Mouse (Mus musculus) ovary, adult 18-20 months (tissue): Measurements from ENCODE around the gene Inpp4b.
"Not testable (repeated sequence)": the region's sequence is repeated elsewhere in the genome, so short reads cannot be mapped to it uniquely, and the experiment has no call there.

Experiments
- DNase-seq: peaks from one replicate; pipeline ENCODE4 v3.0.0; 2022; ENCODE audit warnings: low spot score, mixed read lengths

Gene Inpp4b

DNA sequence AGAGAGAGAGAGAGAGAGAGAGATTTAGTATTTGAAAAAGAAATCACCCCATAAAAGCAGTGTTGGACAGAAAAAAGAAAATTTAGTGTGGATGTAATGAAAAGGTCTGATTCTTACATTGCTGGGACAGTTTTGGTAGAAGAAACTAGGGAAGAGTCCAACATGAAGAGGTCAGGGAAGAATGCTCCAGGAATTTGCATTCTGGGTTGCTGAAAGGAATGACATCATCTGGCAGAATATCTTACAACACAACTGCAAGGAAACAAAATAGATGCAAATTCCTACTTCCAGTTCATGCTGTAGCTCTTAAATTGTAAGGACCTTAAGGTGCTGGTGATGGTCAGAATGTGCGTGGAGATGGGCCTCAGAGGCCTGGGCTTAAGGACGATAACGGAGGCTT lies 650.6 kb downstream of the Inpp4b start:
- no peak for DNase-seq

DNA sequence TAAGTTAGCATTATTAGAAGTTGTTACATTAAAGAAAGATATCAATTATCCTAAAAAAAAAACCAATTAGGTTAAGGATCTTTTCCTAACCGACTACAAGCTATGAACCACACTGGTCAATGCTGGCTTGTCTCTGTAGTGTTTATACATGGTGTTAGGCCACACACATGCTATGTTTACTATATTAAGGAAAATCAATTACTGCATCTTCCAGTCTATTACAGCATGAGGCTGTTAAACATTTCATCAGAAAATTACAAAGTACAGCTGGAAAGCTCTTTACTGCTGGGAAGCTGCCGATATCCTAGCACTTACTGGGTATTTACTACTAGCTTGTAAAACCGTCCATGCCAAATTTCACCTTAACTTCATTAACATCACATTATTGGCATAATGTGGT lies 653.9 kb downstream of the Inpp4b start:
- no peak for DNase-seq

DNA sequence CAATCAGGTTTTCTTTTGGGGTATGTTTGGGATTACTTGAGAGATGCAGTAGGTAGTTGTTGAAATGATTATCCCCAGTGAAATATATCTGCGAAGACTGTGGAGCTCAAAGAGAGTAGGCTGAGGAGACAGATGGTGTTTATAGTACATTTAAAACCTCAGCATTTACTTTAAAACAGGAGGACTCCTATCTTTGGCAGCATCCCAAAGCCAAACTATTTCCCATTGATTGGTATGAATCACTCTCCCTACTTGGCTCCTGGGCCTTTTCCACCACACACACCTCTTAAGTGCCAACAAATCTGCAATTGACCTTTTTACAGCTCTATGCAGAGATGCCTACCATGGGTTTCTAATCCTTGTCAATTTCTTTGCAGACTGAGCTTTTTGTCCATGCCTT lies 654.5 kb downstream of the Inpp4b start:
- DNase-seq = no peak

DNA sequence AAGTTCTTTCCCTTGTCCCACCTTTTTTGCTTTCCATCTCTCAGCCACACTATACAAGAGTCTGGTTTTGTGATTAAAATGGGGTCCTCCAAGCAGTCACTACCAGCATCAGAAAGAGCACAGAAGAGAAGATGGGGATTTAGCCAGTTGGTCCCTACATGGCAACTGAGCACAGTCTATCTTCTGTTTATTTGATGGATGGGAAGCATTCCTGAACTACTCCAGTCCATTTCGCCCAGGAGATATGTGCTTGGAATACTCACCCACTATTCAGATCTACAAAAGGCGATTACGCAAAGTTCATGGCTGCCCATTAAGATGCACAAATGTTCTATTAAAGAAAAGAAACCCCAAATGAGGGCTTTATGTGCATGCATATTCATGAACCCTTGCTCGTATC lies 661.8 kb downstream of the Inpp4b start:
- no peak for DNase-seq

GRCm38 (mm10) chr8:82005466-82005865 lies 663.1 kb downstream of the Inpp4b start:
- no peak for DNase-seq

- no peak for DNase-seq
These were observed 675.4 kb downstream of the Inpp4b start for GRCm38 (mm10) chr8:82017792-82018191.

DNA sequence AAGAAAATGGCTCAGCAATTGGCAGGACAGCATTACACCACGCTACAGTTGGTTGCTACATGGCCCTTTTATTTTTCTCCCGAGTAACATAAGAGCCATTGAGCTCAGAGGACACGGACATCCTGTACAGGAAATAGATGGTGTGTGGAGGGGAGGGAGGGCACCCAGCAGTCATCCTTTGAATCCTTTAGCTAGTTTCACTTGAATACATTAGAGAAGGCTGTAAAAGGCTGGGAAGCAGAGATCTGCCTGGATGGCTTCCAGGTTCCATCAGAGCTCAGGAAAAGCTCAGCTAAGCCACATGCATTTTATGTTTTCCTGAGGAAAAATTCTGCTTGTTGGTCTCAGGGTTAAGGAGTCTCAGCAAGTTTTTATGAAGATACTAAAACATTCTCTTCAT lies 685.0 kb downstream of the Inpp4b start:
- no peak for DNase-seq

DNA sequence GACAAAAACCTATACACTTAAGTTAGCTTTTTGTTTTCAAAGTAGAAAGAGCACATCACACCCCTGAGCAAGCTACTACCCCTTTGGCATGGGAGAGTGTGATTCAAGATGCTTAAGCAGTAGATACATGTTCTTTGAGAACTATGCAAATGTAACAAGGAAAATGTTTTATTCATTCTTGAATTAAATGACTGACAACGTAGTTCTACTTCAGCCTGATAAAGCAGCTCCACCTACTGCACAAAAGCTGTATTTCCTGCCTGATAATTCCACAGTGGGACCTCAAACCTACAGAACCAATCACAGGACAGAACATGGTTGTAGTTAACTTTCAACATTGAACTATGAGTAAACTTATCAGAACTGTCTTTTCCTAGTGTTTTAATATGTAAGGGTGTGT lies 686.5 kb downstream of the Inpp4b start:
- DNase-seq = no peak

DNA sequence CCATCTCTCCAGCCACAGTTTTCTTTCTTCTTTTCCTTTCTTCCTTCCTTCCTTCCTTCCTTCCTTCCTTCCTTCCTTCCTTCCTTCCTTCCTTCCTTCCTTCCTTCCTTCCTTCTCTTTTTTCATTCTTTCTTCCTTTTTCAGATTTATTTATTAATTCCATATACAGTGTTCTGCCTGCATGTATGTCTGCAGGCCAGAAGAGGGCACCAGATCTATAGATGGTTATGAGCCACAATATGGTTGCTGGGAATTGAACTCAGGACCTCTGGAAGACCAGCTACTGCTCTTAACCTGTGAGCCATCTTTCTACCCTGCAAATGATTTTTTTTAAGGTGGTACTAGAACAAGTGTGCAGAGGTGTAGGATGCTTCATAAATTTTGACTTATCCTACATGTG lies 689.7 kb downstream of the Inpp4b start:
- not testable (repeated sequence) for DNase-seq

- DNase-seq = no peak
These were observed 711.7 kb downstream of the Inpp4b start for GRCm38 (mm10) chr8:82054030-82054429.

DNA sequence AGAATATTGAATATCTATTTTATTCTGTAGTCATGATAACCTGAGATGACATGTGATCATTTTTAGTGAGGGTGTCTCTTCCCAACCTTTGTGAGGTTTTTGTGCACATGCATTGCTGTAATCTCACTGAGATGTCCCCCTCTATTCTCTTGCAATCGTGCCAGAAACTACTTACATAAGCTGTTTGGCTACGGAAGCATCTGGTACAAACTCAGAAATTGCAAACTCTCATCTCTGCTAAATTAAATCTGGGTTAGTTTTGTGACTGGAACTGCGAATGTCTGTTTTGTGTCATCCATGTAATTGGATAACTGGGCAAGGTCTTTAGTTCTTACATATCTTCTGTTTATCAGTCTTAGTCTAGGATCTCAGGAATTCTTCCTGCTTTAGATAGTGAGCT lies 725.3 kb downstream of the Inpp4b start:
- no peak for DNase-seq

GRCm38 (mm10) chr8:82079267-82079666 lies 736.9 kb downstream of the Inpp4b start:
- no peak for DNase-seq

DNA sequence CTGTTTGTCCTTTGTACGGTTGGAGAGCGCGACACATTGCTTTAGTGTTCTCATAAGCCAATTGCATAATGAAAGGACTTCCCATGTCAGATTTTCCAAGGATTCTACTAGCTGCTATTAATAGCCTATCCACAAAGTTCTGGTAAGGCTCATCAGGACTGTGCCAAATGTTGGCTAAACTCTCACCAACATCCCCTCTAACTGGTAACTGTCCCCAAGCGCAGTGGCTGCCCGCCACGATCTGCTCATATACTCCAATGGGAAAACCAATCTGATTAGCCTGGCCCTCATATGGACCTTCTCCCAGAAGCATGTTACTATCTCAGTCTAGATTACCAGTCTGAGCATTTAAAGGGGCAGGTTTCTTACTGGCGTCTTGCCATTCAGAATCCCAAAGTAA lies 744.3 kb downstream of the Inpp4b start:
- DNase-seq = not testable (repeated sequence)

GRCm38 (mm10) chr8:82090901-82091300 lies 748.5 kb downstream of the Inpp4b start:
- DNase-seq = no peak

- DNase-seq = no peak
These were observed 750.9 kb downstream of the Inpp4b start for GRCm38 (mm10) chr8:82093274-82093673.

DNA sequence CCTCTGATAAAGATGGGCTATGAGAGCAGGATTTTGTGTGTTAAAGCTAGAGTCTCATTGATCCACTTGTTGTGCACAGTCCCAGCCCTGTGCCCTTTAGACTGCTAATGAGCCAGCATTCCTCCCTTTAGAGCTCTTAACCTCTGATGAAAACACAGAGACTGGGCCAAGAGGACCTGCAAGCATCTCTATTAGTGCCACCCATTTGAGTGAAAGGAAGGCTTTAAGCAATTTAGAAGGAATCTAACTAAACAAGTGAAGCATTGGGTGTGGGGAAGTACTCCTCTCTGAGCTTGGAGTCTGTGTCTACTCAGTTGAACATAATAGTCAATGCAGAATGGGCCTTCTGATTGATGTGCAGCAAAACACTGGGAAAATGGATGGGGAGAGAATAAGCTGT lies 762.2 kb downstream of the Inpp4b start:
- DNase-seq = no peak

- DNase-seq = no peak
These were observed 763.8 kb downstream of the Inpp4b start for GRCm38 (mm10) chr8:82106131-82106530.

- DNase-seq = no peak
These were observed 807.9 kb downstream of the Inpp4b start for GRCm38 (mm10) chr8:82150272-82150671.

DNA sequence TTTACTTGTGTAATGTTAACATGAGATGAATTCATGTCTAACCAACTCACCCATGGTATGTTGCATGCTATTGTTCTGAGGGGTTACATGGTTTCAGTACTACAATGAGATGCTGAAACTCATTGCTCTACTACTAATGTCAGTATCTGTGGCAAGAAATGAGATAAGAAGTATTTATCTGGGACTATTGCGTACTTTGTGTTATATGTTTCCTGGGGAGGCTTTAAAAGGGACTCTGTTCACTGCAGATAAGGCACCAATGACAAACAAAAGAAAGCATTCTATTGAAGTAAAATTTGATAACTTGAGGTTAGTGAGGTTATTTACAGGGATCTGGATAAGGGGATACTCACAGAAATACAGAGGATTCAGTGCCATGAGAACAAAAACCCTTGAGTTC lies 815.6 kb downstream of the Inpp4b start:
- no peak for DNase-seq
